Mouse (Mus musculus) limb, embryonic 11.5 days (tissue): Measurements from ENCODE around the gene Nxnl1. TPM values are rescaled to one million over a fixed set of nuclear protein-coding genes. Genes with fewer than 3 reads are reported as not detected.

ENCODE experiments used
- ATAC-seq: fragments of 200-750 bp; cut with Nextera tagmentation; 2 replicates; pipeline ENCODE4 v1.8.0; 2017; ENCODE audit warnings: low read depth; ENCODE audit not compliant: insufficient number of reproducible peaks, low FRiP score, low TSS enrichment
- DNase-seq: peaks from one replicate; pipeline ENCODE4 v3.0.0-alpha.2; 2015; ENCODE audit warnings: low spot score
- H3K27ac ChIP-seq: fragments of 300-500 bp; sonication (generic); replicated peaks from 2 replicates; pipeline ENCODE4 v1.5.1; 2014; ENCODE audit warnings: low read depth, mild to moderate bottlenecking, low read length
- H3K27me3 ChIP-seq: fragments of 300-500 bp; sonication (generic); 2 replicates; pipeline ENCODE4 v1.6.1; 2014; ENCODE audit warnings: mild to moderate bottlenecking, low read length, mixed read lengths; ENCODE audit not compliant: control insufficient read depth, insufficient read depth
- H3K36me3 ChIP-seq: fragments of 300-500 bp; sonication (generic); 2 replicates; pipeline ENCODE4 v1.6.1; 2014; ENCODE audit warnings: mild to moderate bottlenecking, low read length, moderate library complexity, mixed read lengths; ENCODE audit not compliant: control insufficient read depth, insufficient read depth
- H3K4me1 ChIP-seq: fragments of 300-500 bp; sonication (generic); 2 replicates; pipeline ENCODE4 v1.6.1; 2014; ENCODE audit warnings: low read length, mixed read lengths; ENCODE audit not compliant: control insufficient read depth, insufficient read depth
- H3K4me2 ChIP-seq: fragments of 300-500 bp; sonication (generic); 2 replicates; pipeline ENCODE4 v1.6.1; 2014; ENCODE audit warnings: low read depth, mild to moderate bottlenecking, moderate library complexity; ENCODE audit not compliant: severe bottlenecking
- H3K4me3 ChIP-seq: fragments of 300-500 bp; sonication (generic); 2 replicates; pipeline ENCODE4 v1.5.1; 2014; ENCODE audit warnings: low read depth, low read length
- H3K9ac ChIP-seq: fragments of 300-500 bp; sonication (generic); 2 replicates; pipeline ENCODE4 v1.6.1; 2014; ENCODE audit warnings: mild to moderate bottlenecking, low read length
- H3K9me3 ChIP-seq: fragments of 300-500 bp; sonication (generic); 2 replicates; pipeline ENCODE4 v1.6.1; 2016; ENCODE audit warnings: low read length; ENCODE audit not compliant: control insufficient read depth
- WGBS: fragments of 180-500 bp; shearing (Covaris S2); extraction: QIAGEN DNeasy Blood & Tissue Kit; methylation state at CpG from one replicate; pipeline ENCODE4 v1.1.7; 2014; 5-methylcytosine and 5-hydroxymethylcytosine counted together
- polyA plus RNA-seq: library from polyadenylated mRNA; unstranded; fragments of >200 nt; fragmentation: Nextera tagmentation; extraction: Ambion mirVana; gene quantifications from 2 replicates; pipeline ENCODE4 v1.2.1, GENCODE M21; 2014

Gene Nxnl1
- not detected in 2 replicates for polyA plus RNA-seq

DNA sequence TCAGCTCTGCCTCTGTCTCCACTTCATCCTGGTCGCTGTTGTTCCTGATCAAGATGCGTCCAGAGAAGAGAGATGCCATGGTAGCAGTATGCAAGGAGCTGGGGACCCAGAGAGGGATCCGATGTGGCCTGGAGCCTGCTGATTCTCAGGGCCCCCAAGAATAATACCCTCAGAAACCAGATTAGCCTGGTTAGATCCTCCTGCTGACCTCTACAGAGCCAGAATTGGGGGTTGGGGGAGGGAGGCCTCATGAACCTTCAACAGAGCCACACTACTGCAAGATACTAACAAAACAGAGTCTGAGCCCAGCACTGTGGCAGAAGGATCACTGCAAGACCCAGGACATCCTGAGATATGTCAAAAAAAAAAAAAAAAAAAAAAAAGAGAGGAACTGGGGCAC is at the start of gene Nxnl1:
TSS of gene Nxnl1 (minus strand) at position 101 of the 400 bp plus-strand sequence.
- Histone ChIP-seq H3K9me3 (peaks cover 4% of the 10 kb centered on the region; the same call in 1 of the 2 replicates), H3K4me3 (no peak within 1 kb of the TSS), H3K4me1 (peaks cover 8% of the 10 kb centered on the region; the same call in 1 of the 2 replicates), H3K4me2 (no peak within 1 kb of the TSS), H3K27me3 (peaks cover 31% of the 10 kb centered on the region), H3K27ac (no peak within 1 kb of the TSS), H3K9ac (no peak within 1 kb of the TSS), H3K36me3 (no peaks in the 10 kb centered on the region)
- ATAC-seq = no peak
- DNase-seq = no peak
- WGBS = 60% methylated on average over 3 of the region's 3 CpGs

DNA sequence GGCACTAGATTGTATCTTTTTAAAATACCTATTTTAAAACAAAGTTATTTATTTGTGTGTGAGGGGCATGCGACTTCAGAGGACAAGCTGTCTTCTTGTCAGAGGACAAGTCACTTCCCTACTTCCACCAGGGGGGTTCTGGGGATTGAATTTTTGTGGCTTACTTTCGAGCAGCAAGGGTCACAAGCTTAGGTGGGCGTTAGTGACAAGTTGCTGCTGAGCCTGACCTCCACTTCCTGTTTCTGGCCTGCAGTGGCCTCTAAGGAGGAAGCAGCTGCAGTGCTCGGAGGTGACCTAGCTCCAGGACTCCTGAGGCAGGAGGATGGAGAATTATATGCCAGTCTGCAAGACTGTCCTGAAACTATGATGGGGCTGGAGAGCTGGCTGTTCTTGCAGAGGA is 47.0 kb upstream of the Nxnl1 start:
- H3K4me2 ChIP-seq = no peak overlapping the region
- DNase-seq (no peak), ATAC-seq (no peak)
- peaks cover 8% of the 10 kb centered on the region for H3K4me1 ChIP-seq
- 42% methylated on average over 4 of the region's 4 CpGs for WGBS
- peaks cover 23% of the 10 kb centered on the region for H3K36me3 ChIP-seq
- H3K27ac ChIP-seq = no peak overlapping the region
- no peak overlapping the region for H3K9ac ChIP-seq
- H3K4me3 ChIP-seq = no peak overlapping the region
- H3K27me3 ChIP-seq = no peaks in the 10 kb centered on the region
- no peaks in the 10 kb centered on the region for H3K9me3 ChIP-seq

DNA sequence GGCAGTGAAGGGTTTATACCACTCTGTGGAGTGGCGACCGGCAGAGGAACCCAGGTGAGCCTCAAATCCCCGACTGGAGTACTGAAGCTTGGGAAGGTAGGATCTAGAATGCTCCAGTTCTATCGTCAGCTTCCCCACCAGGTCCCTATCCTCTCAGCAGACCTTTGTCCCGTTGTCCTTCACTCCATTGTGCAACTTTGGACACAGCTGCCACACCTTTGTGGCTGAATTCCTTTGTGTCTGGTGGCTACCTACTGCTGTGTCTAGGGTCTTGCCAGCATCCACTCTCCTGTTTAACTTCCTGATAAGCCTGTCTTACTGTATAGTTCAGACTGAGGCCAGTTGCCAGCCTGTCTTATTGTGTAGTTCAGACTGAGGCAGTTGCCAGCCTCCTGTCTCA is 45.7 kb upstream of the Nxnl1 start:
- Histone ChIP-seq H3K27ac (no peak overlapping the region), H3K27me3 (no peaks in the 10 kb centered on the region), H3K4me2 (peak overlapping the region; percentile 82), H3K4me1 (peaks cover 8% of the 10 kb centered on the region), H3K9ac (peak overlapping the region; percentile 87; the same call in 1 of the 2 replicates), H3K36me3 (peaks cover 12% of the 10 kb centered on the region; the same call in 1 of the 2 replicates), H3K4me3 (peak overlapping the region; percentile 91), H3K9me3 (no peaks in the 10 kb centered on the region)
- 52% methylated on average over 5 of the region's 5 CpGs for WGBS
- DNase-seq (no peak), ATAC-seq (no peak)

DNA sequence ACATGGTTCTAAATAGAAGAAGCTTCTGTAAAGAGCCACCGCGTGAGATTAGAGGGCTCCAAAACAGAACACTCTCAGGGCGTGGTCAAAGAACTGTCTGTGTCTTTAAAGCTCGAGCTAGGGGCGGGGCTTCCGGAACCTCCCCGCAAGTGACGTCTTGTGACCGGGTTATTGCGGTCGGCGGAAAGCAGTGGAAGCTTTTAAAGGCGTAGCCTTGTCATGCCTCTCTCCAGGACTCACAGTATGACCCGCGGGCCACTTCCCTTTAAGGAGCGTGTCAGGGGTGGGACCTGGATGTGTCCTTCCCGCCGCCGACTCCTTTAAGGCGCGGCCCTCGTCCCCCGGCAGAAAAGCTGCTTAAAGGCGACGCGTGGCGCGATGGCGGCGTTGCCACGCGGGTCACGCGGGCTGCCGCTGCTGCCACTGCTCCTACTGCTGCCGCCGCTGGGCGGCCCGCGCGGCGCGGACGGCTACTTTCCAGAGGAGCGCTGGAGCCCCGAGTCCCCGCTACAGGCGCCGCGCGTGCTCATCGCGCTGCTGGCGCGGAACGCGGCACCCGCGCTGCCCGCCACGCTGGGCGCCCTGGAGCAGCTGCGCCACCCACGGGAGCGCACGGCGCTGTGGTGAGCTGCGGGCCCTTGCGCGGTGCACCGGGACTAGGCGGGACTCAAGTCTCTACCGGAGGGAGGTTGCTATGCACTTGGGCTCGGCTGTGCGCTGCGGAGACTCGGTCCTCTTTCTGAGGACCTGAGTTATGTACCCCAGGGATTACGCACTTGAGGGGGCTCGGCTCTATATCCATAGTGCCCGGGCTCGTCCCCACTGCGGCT is 44.6 kb upstream of the Nxnl1 start, which contains the start of gene Colgalt1:
TSS of gene Colgalt1 (plus strand) at position 177 of the 830 bp plus-strand sequence.
- H3K9me3 ChIP-seq = no peaks in the 10 kb centered on the region
- WGBS = under 1% methylated on average over 73 of the region's 82 CpGs
- peak within 1 kb of the TSS; percentile 82 for H3K4me2 ChIP-seq
- peaks cover 6% of the 10 kb centered on the region; the same call in 1 of the 2 replicates for H3K36me3 ChIP-seq
- ATAC-seq = peak; percentile 98
- H3K4me3 ChIP-seq = peak within 1 kb of the TSS; percentile 91
- no peaks in the 10 kb centered on the region for H3K27me3 ChIP-seq
- H3K9ac ChIP-seq = peak within 1 kb of the TSS; percentile 87
- H3K27ac ChIP-seq = peak within 1 kb of the TSS; percentile 58; the same call in 1 of the 2 replicates
- H3K4me1 ChIP-seq = peaks cover 8% of the 10 kb centered on the region
- peak; percentile 96 for DNase-seq

- Histone ChIP-seq H3K27me3 (peaks cover 22% of the 10 kb centered on the region), H3K9ac (no peak overlapping the region), H3K4me1 (peaks cover 9% of the 10 kb centered on the region), H3K36me3 (no peaks in the 10 kb centered on the region), H3K9me3 (no peaks in the 10 kb centered on the region), H3K4me3 (no peak overlapping the region), H3K27ac (no peak overlapping the region), H3K4me2 (no peak overlapping the region)
- 53% methylated on average over 7 of the region's 7 CpGs for WGBS
- DNase-seq (no peak), ATAC-seq (no peak)
Measured at GRCm38 (mm10) chr8:71604021-71604420, 37.6 kb upstream of the Nxnl1 start.

GRCm38 (mm10) chr8:71602666-71603334 is 36.4 kb upstream of the Nxnl1 start:
- Histone ChIP-seq H3K27ac (no peak overlapping the region), H3K4me3 (peak overlapping the region; percentile 35), H3K9ac (peak overlapping the region; percentile 45; the same call in 1 of the 2 replicates), H3K4me2 (peak overlapping the region; percentile 67), H3K9me3 (no peaks in the 10 kb centered on the region), H3K27me3 (peaks cover 22% of the 10 kb centered on the region), H3K36me3 (no peaks in the 10 kb centered on the region), H3K4me1 (peaks cover 9% of the 10 kb centered on the region)
- ATAC-seq = peak; percentile 76
- DNase-seq = peak; percentile 86
- WGBS = under 1% methylated on average over 32 of the region's 32 CpGs

DNA sequence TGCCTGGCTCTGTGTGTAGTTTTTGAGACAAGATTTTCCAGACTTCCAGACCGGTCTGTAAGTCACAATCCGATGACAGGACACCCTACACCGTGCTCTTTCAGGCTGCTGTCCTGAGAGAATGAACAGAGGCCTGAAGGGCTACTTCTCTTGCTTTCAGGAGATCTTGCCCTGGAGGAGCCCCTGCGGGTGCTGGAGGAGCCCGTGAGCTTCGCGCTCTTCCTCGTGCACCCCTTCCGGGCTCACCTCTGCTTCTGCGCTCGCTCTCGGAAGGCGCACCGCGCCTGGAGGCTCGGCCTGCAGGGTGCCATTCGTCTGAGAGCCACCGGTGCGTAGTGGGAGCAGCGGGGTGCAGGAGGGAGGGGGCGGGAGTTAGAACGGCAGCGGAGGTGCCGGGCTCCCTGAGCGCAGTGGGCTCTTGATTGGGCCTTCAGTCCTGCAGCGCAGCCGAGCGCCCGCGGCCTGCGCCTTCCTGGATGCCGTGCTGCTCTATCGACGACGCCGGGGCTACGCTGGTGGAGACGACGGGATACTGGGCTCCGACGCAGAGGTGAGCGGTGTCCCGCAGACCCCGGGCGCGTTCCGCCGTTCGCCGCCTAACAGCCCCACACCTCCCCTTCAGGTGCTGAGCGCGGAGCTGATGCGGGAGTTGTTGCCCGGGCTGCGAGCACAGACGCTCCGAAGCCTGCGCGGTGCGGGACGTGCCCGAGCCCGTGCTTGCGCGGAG is 35.7 kb upstream of the Nxnl1 start:
- H3K27me3 ChIP-seq = peaks cover 22% of the 10 kb centered on the region
- H3K4me1 ChIP-seq = peaks cover 9% of the 10 kb centered on the region
- no peak overlapping the region for H3K27ac ChIP-seq
- no peaks in the 10 kb centered on the region for H3K9me3 ChIP-seq
- peak overlapping the region; percentile 67 for H3K4me2 ChIP-seq
- H3K4me3 ChIP-seq = peak overlapping the region; percentile 35
- peak; percentile 10; the same call in 1 of the 2 replicates for ATAC-seq
- peak; percentile 54 for DNase-seq
- 3% methylated on average over 65 of the region's 65 CpGs for WGBS
- no peaks in the 10 kb centered on the region for H3K36me3 ChIP-seq
- H3K9ac ChIP-seq = peak overlapping the region; percentile 45; the same call in 1 of the 2 replicates

GRCm38 (mm10) chr8:71598841-71599240 is 32.4 kb upstream of the Nxnl1 start:
- Histone ChIP-seq H3K9me3 (no peaks in the 10 kb centered on the region), H3K27me3 (peaks cover 19% of the 10 kb centered on the region), H3K4me3 (no peak overlapping the region), H3K4me1 (peaks cover 9% of the 10 kb centered on the region), H3K9ac (no peak overlapping the region), H3K27ac (no peak overlapping the region), H3K36me3 (no peaks in the 10 kb centered on the region), H3K4me2 (no peak overlapping the region)
- no peak for ATAC-seq
- WGBS = 87% methylated on average over 5 of the region's 5 CpGs
- no peak for DNase-seq
